Mouse (Mus musculus): Measurements from ENCODE around the gene Smn1.
"Not testable (repeated sequence)": the region's sequence is repeated elsewhere in the genome, so short reads cannot be mapped to it uniquely, and the experiment has no call there.

Gene Smn1

DNA sequence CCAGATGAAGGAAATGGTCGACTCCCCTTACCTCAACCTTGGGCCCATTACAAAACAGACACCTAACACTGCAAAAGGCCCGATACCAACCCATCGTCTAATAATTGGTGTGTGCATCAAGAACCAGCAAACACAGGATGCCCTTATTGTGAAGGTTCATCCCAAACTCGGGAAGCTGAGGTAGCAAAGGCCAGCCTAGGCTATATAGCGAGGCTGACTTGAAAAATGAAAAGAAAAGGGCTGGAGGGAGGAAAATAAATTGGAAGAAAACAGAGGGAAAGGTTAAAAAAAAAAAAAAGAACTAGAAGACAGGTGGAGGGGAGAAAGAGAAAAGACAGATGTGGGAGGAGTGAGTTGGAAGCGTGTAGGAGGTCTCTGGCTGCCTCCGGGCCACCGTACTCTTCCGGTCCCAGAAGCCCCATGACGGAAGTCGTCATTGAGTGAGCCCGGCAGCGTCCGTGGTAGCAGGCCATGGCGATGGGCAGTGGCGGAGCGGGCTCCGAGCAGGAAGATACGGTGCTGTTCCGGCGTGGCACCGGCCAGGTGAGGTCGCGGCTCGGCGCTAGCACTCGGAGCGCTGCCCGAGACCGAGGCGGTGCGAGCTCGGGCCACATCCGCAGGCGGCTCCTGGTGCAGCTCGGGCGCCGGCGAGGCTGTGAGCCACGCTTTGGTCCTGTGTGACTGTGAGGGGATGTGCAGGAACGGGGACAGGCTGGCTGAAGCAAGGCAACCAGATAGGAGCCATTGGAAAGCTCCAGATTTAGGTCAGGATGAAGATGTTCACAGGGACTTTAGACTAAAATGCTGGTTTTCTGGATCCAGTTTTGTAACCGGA lies at the start of gene Smn1:
Gene Smn1 (plus strand): TSS at position 430 of the 835 bp plus-strand sequence.
- DNase-seq (ENCODE audit: low spot score in 2 of 2) = peak; percentile 78 to 86

DNA sequence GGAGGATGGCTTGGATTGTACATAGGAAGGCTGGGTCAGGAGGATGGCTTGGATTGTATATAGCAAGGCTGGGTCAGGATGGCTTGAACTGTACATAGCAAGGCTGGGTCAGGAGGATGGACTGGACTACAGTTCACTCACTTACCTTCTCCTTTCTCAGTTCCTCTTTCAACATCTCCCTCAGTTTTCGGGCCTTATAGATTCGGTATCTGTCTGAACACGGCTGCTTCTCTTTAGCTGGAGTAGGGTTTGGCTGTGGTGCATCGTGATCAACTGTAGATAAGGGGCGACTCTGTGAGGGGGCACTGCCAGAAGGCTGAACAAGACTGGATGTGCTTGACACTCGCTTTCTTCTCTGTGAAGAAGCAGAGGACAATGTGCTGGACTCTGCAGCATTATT lies 25.8 kb upstream of the Smn1 start:
- no peak for DNase-seq (ENCODE audit: low spot score in 2 of 2)

DNA sequence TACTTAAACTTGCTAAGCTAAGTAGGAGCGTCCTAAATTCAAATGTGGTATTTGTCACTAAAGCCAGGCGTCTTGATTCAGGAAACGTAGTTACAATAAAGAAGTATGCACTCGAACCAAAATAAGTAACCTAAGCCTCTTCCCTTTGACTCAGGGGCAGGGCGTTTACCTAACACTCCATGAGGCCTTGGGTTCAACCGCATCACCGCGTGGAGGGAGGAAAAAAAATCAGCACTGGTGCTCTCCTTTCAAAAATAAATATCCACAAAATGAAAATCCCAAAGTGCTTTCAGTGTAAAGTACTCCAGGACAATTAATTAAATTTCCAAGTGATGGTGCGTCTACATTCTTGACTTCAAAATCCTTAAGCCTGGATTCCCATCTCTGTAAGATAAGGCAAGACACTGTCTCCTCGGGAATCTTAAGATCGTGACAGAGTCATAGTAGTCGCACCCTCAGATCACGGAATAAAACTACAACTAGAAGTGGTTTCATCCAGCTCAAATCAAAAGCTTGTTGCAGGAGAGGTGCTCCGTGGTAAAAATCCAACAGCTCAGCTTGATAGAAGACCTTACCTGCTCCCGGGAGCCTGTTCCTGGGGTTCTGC lies 21.5 kb upstream of the Smn1 start:
- no peak for DNase-seq (ENCODE audit: low spot score in 2 of 2)

DNA sequence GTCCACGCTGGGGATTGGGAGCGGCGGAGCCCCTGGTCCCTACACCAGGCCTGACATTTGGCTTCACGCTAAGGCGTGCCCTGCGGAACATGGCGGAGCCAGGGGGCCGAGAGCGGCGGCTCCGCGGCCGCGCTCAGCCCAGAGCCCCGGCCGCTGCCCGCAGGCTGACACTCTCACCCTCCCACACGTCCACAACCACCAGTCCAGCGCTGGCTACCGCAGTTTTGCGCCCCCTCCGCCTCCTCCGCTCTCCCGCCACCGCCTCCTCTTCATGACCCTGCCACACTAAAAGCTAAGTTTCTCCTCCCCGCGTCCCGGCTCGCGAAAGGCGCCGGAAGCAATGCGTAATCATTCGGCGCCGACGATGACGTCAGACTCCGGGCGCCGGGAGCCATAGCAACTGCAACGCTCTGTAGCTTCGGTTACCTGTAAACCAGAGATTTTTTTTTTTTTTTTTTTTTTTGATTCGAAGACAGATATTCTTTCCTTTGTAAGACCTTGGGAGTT lies 20.9 kb upstream of the Smn1 start, which contains the start of gene Bdp1:
Gene Bdp1 (minus strand): TSS at position 323 of the 507 bp plus-strand sequence.
- peak; percentile 94 to 98 for DNase-seq (ENCODE audit: low spot score in 2 of 2)

DNA sequence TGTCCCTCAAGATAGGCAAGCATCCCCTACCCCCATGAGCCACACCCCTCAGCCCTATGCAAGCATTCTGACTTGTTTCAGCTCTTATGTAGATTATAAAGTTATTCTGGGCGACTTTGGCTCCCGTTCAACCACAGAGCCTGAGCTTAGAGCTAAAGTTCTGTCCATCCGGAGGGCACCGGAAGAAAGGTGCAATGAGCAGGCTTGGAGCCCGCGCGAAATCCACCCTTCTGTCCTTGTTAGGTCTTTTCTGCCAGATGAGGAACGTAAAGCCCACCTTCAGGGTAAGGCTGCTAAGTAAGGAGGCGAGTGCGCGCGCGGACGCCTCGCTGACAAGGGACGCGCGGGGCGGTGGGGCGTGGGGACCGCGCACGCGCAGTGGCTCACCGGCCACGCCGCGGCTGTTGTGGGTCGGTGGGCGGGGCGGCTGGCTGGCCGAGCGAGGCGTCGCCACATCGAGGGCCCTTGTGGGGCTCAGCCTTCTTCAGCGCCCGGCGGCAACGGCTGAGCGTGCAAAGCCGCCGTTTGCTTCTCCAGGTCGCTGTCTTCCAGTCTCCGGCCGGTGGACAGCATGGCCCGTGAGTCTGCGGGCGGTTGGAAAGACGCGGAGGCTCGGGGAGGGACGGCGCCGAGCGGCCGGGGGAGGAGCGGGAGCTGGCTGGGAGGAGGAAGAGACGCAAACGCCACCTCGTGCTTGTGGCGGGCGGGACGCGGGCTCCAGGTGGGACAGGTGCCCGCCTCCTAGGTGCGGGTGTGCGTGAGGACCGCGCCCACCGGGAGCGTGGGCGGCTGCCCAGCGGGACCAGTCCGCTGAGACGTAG lies 16.8 kb upstream of the Smn1 start, which contains the start of gene Serf1:
Gene Serf1 (plus strand): TSS at position 361 of the 821 bp plus-strand sequence.
- peak; percentile 61 to 78 for DNase-seq (ENCODE audit: low spot score in 2 of 2)

DNA sequence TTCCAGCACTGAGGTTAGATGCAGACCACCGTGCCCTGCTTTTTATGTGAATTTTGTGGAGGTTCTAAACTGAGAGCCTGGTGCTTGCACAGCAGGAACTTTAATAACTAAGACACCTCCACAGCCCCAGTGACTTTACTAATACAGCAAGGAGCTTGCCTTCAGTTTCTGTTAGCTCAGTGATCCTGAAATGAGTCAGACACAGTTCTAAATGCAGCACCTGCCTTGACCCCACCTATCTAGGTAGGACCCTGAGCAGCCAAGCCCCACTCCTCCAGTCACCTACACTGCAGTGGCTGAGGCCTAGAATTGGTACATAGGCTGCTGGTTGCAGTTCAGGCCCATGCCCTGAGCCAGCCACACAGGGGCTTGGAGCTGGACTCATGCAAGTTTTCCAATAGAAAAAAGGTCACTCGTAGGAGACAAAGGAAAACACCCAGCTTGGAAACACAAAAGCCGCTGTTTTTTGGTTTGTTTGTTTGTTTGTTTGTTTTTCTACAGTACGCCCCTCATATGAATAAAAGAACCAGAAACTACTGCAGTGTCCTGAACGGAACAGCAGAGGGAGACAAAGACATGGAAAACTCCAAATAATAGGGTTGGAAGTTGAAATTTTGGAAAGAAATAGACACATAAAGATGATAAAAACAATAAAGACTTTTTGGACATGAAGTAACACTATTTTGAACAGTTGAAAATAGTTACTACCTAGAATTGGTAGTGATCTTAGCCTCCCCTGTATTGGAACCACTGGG lies 12.3 kb upstream of the Smn1 start:
- no peak for DNase-seq (ENCODE audit: low spot score in 2 of 2)

DNA sequence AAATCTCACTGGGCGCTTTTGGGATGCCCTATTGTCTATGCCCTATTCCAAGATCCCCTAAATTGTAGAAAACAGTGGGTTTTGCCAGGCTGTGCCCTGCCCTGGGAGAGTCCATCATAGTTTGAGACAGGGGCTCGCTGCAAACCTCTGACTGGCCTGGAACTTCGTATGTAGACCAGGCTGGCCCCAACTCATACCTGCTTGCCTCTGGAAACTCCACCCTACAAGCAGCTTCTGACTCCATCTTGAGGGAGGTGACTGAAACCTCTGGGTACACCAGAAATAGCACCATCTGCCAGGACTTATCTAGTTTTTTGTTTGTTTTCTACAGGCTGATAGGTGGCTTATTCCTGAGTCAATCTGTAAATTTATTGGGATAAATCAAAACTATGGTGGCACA lies 682 bp upstream of the Smn1 start:
- DNase-seq (ENCODE audit: low spot score in 2 of 2) = no peak

DNA sequence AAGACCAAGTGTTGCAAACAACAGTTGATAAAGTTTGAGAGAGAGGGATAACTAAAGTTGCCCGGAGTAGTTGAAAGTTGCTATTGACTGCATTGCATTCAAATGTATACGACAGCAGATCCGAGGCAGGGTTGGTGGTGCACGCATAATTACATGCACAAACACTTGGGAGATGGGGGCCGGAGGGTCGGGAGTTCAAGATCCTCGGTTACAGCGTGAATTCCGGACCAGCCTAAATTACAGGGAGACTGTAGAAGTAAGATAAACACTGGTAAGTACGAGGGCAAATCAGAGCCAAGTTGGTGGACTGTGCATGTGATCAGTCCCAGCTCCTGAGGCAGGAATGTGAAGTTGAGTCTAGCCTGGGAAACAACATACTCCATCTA lies 599 bp downstream of the Smn1 start:
- DNase-seq (ENCODE audit: low spot score in 2 of 2) = no peak

DNA sequence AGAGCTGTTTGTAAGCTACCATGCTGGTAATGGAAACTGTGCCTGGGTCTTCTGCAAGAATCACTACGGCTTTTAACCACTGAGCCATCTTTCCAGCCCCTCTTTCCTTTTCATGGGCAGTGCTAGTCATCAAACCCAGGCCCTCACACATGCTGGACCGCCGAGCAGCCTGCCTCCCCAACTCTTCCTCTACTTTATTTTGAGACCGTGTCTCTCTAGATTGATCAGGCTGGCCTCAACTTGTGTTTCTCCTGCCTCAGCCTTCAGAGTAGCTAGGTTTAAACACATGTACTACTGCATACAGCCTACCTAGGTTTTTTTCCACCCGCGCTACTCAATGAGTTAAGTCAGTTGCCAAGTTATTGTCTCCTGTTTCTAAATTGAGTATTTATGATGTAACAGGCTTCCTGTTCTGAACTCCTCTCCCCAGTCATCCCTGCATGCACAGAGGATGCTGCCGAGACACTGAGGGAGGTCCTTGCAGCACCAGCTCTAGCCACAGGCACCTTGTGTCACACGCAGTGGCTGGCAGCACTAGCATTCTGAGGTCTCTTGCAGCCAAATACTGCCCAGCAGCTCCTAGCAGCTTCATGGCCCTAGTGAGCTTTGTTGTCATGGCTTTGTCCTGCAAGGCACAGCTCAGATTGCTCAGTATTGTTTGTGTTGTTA lies 17.1 kb downstream of the Smn1 start:
- DNase-seq (ENCODE audit: low spot score in 2 of 2) = no peak

DNA sequence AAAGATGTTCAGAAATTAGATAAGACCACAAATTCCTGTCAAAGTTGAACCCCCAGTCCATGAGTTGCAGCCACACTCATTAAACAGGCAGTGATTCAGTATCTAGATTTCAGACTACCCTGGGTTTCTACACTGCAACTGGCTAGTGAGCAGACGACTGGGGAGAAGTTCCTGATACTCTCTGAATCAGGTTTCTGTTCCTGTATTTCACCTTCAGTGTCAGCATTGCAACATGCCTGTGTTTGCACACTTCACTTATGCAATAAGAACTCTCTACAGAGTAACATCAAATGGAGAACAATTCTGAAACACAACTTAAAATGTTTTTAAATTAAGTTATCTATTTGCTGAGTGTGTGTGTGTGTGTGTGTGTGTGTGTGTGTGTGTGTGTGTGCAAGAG lies 28.0 kb downstream of the Smn1 start:
- no peak for DNase-seq (ENCODE audit: low spot score in 2 of 2)

DNA sequence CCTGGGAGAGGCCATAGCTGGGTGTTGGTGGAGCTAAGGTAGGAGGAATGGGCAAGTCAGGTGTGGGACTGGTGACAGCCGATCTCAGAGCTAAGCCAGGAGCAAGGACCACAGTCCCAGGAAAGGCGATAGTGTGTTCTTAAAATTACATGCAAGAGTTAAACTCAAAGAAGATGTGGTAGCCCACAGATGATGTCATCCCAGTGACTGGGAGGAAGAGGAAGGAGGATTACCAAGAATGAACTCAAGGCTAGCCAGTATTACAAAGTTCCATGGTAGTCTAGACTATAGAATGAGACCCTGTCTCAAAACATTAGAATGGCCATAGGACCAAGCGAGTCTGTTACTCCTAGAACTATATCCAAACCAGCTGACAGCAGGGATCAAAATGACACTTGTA lies 32.0 kb downstream of the Smn1 start:
- no peak for DNase-seq (ENCODE audit: low spot score in 2 of 2)

DNA sequence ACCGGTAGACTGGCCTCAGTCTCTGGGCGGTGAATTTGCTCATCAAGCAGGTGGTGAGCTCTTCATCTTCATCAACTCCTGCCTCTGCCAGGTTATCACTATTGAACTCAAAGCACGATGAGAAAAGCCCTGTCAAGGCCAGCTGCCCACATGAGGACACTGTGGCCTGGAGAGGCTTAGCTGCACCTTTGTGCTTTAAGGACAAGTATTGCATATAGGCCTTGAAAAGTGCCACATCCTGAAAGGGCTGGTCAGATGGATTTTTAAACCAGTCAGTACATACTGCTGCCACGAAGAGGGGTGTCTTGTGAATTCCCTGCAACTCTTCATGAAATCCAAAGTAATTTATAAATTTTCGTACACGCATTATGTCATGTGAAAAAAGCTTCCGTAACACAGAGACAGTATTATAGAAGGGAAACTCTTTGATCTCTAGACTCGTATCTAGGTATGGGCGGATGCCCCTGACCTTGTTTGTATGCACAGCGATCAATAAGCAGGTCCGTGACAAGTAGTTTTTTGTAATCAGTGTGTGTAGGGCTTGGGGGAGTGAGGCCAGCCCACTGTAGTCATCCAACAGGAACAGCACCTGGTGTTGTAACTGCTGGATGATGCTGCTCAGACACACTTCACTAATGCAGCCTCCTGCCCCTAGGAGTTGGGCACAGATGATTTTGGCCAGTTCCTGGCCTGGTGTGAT lies 36.7 kb downstream of the Smn1 start:
- not testable (repeated sequence) for DNase-seq (ENCODE audit: low spot score in 2 of 2)

DNA sequence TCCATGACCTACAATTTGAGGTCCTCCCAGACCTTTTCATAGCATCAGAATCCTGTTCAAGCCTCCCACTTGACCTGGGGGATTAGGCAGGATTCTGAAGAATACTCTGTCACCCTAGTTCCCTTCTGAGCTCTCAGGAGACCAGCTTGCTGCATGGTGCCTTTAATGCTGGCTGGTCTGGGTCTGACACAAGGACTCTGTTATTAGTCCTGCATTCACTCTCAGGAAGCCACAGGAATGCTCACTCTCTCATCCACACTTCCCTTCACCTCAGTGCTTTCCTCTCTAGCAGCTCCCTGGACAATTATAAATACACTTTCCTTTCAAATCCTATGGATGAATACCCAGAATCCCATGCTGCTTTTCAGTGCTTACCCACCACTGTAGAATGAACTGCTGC lies 37.8 kb downstream of the Smn1 start:
- DNase-seq (ENCODE audit: low spot score in 2 of 2) = not testable (repeated sequence)

DNA sequence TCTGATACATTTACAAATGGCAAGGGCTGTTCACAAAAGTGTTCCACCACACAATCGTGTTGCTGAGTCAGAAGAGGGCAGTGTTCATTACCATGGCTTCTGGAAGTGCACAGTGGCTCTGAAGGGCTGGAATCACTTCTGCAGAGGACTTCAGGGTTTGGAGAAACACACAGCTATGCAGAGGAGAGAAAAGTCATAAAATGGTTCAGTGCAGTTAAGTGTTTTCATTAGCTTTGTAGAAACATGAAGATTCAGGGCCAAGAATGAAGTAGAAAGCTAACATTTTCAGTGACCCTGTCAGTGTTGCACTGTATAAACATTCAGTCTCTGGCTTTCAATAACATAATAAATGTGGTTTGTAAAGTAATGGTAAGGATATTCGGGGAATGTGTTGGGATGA lies 41.7 kb downstream of the Smn1 start:
- not testable (repeated sequence) for DNase-seq (ENCODE audit: low spot score in 2 of 2)

DNA sequence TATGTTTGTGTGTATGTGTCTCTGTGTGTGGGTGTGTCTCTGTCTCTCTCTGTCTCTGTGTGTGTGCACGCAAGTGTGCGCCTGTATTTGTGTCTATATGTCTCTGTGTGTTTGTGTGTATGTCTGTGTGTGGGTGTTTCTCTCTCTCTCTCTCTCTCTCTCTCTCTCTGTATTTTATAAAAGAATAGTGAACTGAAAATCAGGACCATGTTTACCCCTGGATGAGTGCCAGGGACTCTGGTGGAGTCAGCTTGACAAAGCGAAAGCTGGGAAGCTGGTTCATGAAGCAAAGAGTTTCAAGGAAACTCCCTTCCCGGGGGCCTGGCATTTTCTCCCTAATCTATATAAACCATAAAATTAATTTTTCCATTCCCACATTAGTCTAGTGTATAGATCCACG lies 49.7 kb downstream of the Smn1 start:
- DNase-seq (ENCODE audit: low spot score in 2 of 2) = not testable (repeated sequence)

DNA sequence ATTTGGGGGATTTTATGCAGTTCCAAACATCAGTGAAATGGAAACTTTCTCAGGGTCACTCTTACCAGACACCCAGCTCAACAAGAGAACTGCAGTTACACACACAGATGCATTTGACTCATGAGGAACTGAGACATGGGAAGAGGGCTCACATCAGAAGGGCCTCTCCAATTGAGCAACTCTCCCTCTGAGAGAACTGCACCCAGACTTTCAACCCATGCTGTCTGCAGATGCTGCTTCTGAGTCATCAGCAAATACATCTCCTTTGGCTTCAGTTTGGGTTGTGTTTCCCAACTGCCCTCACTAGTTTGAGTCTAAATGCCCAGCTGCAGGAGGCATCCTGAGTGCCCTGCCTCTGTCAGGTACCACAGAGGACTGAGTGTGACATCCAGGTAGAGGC lies 58.5 kb downstream of the Smn1 start:
- not testable (repeated sequence) for DNase-seq (ENCODE audit: low spot score in 2 of 2)

Data from cerebellum, postnatal 4 days (tissue).